Comparison of ENCODE assay signal across 24 mouse cellular contexts in genomic region chr2:165688896-165689295, GRCm38 (mm10).
"Had no signal": no experiment of that assay in that cellular context is flagged by ENCODE, and none has a peak within 500 bp of the region (broad histone marks: within the 10 kb centered on the region; RNA-seq: fewer than 3 reads in every experiment).

No protein-coding gene starts in this region.

- ATAC-seq: hindbrain, embryonic 16.5 days; inflammation-experienced regulatory T-cells, adult 6 months; intestine, embryonic 15.5 days; intestine, postnatal 0 days; liver, embryonic 12.5 days had no signal

- H3K9ac ChIP-seq: heart, embryonic 13.5 days; heart, embryonic 15.5 days; hindbrain, embryonic 12.5 days; hindbrain, embryonic 14.5 days; intestine, embryonic 15.5 days; limb, embryonic 13.5 days; limb, embryonic 15.5 days; liver, embryonic 12.5 days; liver, embryonic 14.5 days had no signal

- DNase-seq: gastrocnemius, postnatal 14 days; heart, adult 2 months; heart, postnatal 4 days; kidney, adult 18-20 months; kidney, adult 8-10 months; kidney, postnatal 10 days; kidney, postnatal 25 days; layer of hippocampus, adult 9-11 months; layer of hippocampus, postnatal 36 days had no signal

- H3K9me3 ChIP-seq: heart, embryonic 13.5 days; heart, embryonic 15.5 days; hindbrain, embryonic 10.5 days; hindbrain, embryonic 12.5 days; intestine, embryonic 15.5 days; limb, embryonic 13.5 days; limb, embryonic 15.5 days; liver, embryonic 12.5 days had no signal

- H3K4me1 ChIP-seq: heart, embryonic 13.5 days; heart, embryonic 15.5 days; hindbrain, embryonic 10.5 days; hindbrain, embryonic 12.5 days; intestine, embryonic 15.5 days; limb, embryonic 13.5 days; limb, embryonic 15.5 days; liver, embryonic 12.5 days had no signal

- H3K4me3 ChIP-seq: heart, adult 2 months; heart, embryonic 13.5 days; heart, embryonic 15.5 days; hindbrain, embryonic 10.5 days; hindbrain, embryonic 12.5 days; intestine, embryonic 15.5 days; left cerebral cortex, adult 2 months; limb, embryonic 13.5 days; limb, embryonic 15.5 days; liver, embryonic 12.5 days had no signal

- H3K36me3 ChIP-seq: heart, embryonic 13.5 days; heart, embryonic 15.5 days; hindbrain, embryonic 12.5 days; intestine, embryonic 15.5 days; limb, embryonic 13.5 days; liver, embryonic 12.5 days had no signal

- H3K4me2 ChIP-seq: heart, embryonic 11.5 days; heart, embryonic 13.5 days; heart, embryonic 15.5 days; hindbrain, embryonic 12.5 days; hindbrain, embryonic 14.5 days; intestine, embryonic 15.5 days; limb, embryonic 13.5 days; limb, embryonic 15.5 days; liver, embryonic 12.5 days had no signal

- H3K27ac ChIP-seq: heart, adult 2 months; heart, embryonic 13.5 days; heart, embryonic 15.5 days; hindbrain, embryonic 10.5 days; hindbrain, embryonic 12.5 days; hindbrain, embryonic 14.5 days; intestine, embryonic 15.5 days; left cerebral cortex, adult 2 months; limb, embryonic 13.5 days; limb, embryonic 15.5 days; liver, embryonic 12.5 days; liver, embryonic 14.5 days had no signal

- H3K27me3 ChIP-seq: hindbrain, embryonic 12.5 days; intestine, embryonic 15.5 days had no signal
